In the genomic region with DNA sequence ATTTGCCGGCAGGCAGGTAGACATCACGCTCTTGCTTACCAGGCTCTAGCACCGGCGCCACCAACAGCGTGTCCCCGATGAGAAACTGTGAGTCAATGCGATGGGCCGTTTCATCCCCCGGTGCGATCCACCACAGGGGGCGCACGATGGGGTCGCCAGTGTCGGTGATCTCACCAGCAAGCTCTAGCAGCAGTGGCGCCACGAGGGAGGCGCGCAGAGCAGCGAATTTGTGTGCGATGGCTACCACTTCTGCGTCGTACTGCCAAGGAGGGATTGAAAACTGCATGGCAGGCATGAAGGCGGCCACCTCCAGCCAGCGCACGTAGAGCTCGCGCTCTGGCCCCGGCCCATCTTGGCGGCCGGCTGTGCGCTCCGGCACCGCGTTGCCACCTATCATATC, we compare ENCODE assay signal across 8 mouse cellular contexts. TPM values are rescaled to one million over a fixed set of nuclear protein-coding genes. Genes with fewer than 3 reads are reported as not detected.
DNase-seq lines count a peak whose midpoint lies in the region; ATAC-seq lines count a peak whose summit lies in the region.

No protein-coding gene starts in this region.

- H3K4me2 ChIP-seq in intestine, embryonic 14.5 days (ENCODE audit: low read length): peak overlapping the region; percentile 61
- peak overlapping the region; percentile 61 for H3K4me2 ChIP-seq in midbrain, embryonic 16.5 days (ENCODE audit: low read length)

- no peak overlapping the region for H3K27ac ChIP-seq in intestine, embryonic 14.5 days (ENCODE audit: low read depth)
- no peak overlapping the region for H3K27ac ChIP-seq in midbrain, embryonic 16.5 days (ENCODE audit: low read length)

- peak overlapping the region; percentile 31 for H3K4me3 ChIP-seq in intestine, embryonic 14.5 days (ENCODE audit: low read depth, low read length)
- H3K4me3 ChIP-seq in midbrain, embryonic 16.5 days (ENCODE audit: low read depth, low read length): peak overlapping the region; percentile 36

- peak; percentile 12 for DNase-seq in CD4-positive, CD25-positive, alpha-beta regulatory T cell, adult 2 months (ENCODE audit: low read depth, low spot score)
- DNase-seq in lung, postnatal 10 days: peak; percentile 45
- DNase-seq in lung, postnatal 14 days: no peak
- no peak for DNase-seq in intestine, embryonic 14.5 days (ENCODE audit: low spot score)
- no peak for DNase-seq in adrenal gland, postnatal 25 days

- 3% methylated on average over 34 of the region's 34 CpGs for WGBS in intestine, embryonic 14.5 days
- 6% methylated on average over 34 of the region's 34 CpGs for WGBS in midbrain, embryonic 16.5 days

- H3K4me1 ChIP-seq in intestine, embryonic 14.5 days (replicated peaks; ENCODE audit: control insufficient read depth, insufficient read depth, low read length): peaks cover 16% of the 10 kb centered on the region; the same call in 1 of the 2 replicates
- H3K4me1 ChIP-seq in midbrain, embryonic 16.5 days (ENCODE audit: control insufficient read depth, insufficient read depth, low read length): peaks cover 8% of the 10 kb centered on the region; the same call in 1 of the 2 replicates

- peaks cover 59% of the 10 kb centered on the region for H3K27me3 ChIP-seq in intestine, embryonic 14.5 days (replicated peaks; ENCODE audit: control insufficient read depth, insufficient read depth, low read length)
- peaks cover 49% of the 10 kb centered on the region for H3K27me3 ChIP-seq in midbrain, embryonic 16.5 days (ENCODE audit: control insufficient read depth, insufficient read depth, low read depth, low read length)

- H3K9ac ChIP-seq in intestine, embryonic 14.5 days (ENCODE audit: low read length): no peak overlapping the region
- peak overlapping the region; percentile 54 for H3K9ac ChIP-seq in midbrain, embryonic 16.5 days (ENCODE audit: low read depth, low read length)

- H3K36me3 ChIP-seq in intestine, embryonic 14.5 days (ENCODE audit: control insufficient read depth, insufficient read depth, low read length): no peaks in the 10 kb centered on the region
- no peaks in the 10 kb centered on the region; the same call in 1 of the 2 replicates for H3K36me3 ChIP-seq in midbrain, embryonic 16.5 days (ENCODE audit: control insufficient read depth, insufficient read depth, low read length)

- no peak for ATAC-seq in CD4-positive, CD25-positive, alpha-beta regulatory T cell, adult 4 months
- 0 out of 2 replicates have a peak, but pooled peaks have one; percentile 16 for ATAC-seq in intestine, embryonic 14.5 days (replicated peaks; ENCODE audit: low FRiP score, low TSS enrichment, low read depth)
- ATAC-seq in midbrain, embryonic 16.5 days: peak; percentile 29; the same call in 1 of the 2 replicates
- ATAC-seq in activated CD4-positive, CD25-positive, alpha-beta regulatory T cell, adult 4 months: no peak

- H3K9me3 ChIP-seq in intestine, embryonic 14.5 days (ENCODE audit: control insufficient read depth, low read length): no peaks in the 10 kb centered on the region
- H3K9me3 ChIP-seq in midbrain, embryonic 16.5 days (replicated peaks; ENCODE audit: control insufficient read depth, low read length, poor library complexity, severe bottlenecking): no peaks in the 10 kb centered on the region

RNA-seq across cellular contexts. Expression of a gene that starts 5.3 kb away (rescaled TPM):
- not detected for polyA plus RNA-seq in CD4-positive, CD25-positive, alpha-beta regulatory T cell, adult 4 months (2017; shearing (Covaris generic))
- 6.1 and 6.9 TPM in 2 replicates for polyA plus RNA-seq in intestine, embryonic 14.5 days (2014; fragmentation: Nextera tagmentation; extraction: Ambion mirVana)
- 7.4 and 11.6 TPM in 2 replicates for polyA plus RNA-seq in midbrain, embryonic 16.5 days (2015; fragmentation: Nextera tagmentation; extraction: Ambion mirVana)
- not detected for polyA plus RNA-seq in activated CD4-positive, CD25-positive, alpha-beta regulatory T cell, adult 4 months (2017; shearing (Covaris generic))
- total RNA-seq in adrenal gland, postnatal 25 days (2021): 15.4 and 17.4 TPM in 2 replicates

RNA-seq across cellular contexts. Expression of a gene that starts 19.6 kb away (rescaled TPM):
- not detected for polyA plus RNA-seq in CD4-positive, CD25-positive, alpha-beta regulatory T cell, adult 4 months (2017; shearing (Covaris generic))
- polyA plus RNA-seq in intestine, embryonic 14.5 days (2014; fragmentation: Nextera tagmentation; extraction: Ambion mirVana): 0.61 and 0.83 TPM in 2 replicates
- polyA plus RNA-seq in midbrain, embryonic 16.5 days (2015; fragmentation: Nextera tagmentation; extraction: Ambion mirVana): 15.1 and 18.5 TPM in 2 replicates
- polyA plus RNA-seq in activated CD4-positive, CD25-positive, alpha-beta regulatory T cell, adult 4 months (2017; shearing (Covaris generic)): not detected
- 0.82 TPM in 1 of 2 replicates, not detected in the other for total RNA-seq in adrenal gland, postnatal 25 days (2021)

RNA-seq across cellular contexts. Expression of a gene that starts 32.6 kb away (rescaled TPM):
- polyA plus RNA-seq in CD4-positive, CD25-positive, alpha-beta regulatory T cell, adult 4 months (2017; shearing (Covaris generic)): 10 to 100 TPM; 16.7 to 21.5 TPM
- 57.7 and 58.7 TPM in 2 replicates for polyA plus RNA-seq in intestine, embryonic 14.5 days (2014; fragmentation: Nextera tagmentation; extraction: Ambion mirVana)
- 70.6 and 80.8 TPM in 2 replicates for polyA plus RNA-seq in midbrain, embryonic 16.5 days (2015; fragmentation: Nextera tagmentation; extraction: Ambion mirVana)
- polyA plus RNA-seq in activated CD4-positive, CD25-positive, alpha-beta regulatory T cell, adult 4 months (2017; shearing (Covaris generic)): 10 to 100 TPM; 15.5 to 25.6 TPM
- total RNA-seq in adrenal gland, postnatal 25 days (2021): 27.3 and 38.0 TPM in 2 replicates

RNA-seq across cellular contexts. Expression of a gene that starts 32.9 kb away (rescaled TPM):
- polyA plus RNA-seq in CD4-positive, CD25-positive, alpha-beta regulatory T cell, adult 4 months (2017; shearing (Covaris generic)): 1 to 10 TPM; 1.6 to 1.7 TPM
- polyA plus RNA-seq in intestine, embryonic 14.5 days (2014; fragmentation: Nextera tagmentation; extraction: Ambion mirVana): 5.9 and 7.4 TPM in 2 replicates
- polyA plus RNA-seq in midbrain, embryonic 16.5 days (2015; fragmentation: Nextera tagmentation; extraction: Ambion mirVana): 2.5 and 3.0 TPM in 2 replicates
- 1 to 10 TPM; 2.2 to 2.5 TPM for polyA plus RNA-seq in activated CD4-positive, CD25-positive, alpha-beta regulatory T cell, adult 4 months (2017; shearing (Covaris generic))
- total RNA-seq in adrenal gland, postnatal 25 days (2021): 2.7 TPM in 2 replicates

Comparison
In these comparisons a context has a peak if more than half of its experiments do, and no peak if none do; other contexts are left out.
1. DNase-seq: peak in CD4-positive, CD25-positive, alpha-beta regulatory T cell, adult 2 months (single experiment) and lung, postnatal 10 days (single experiment); none in lung, postnatal 14 days (single experiment), intestine, embryonic 14.5 days (single experiment) and adrenal gland, postnatal 25 days (single experiment).
2. ATAC-seq: peak in intestine, embryonic 14.5 days (single experiment) and midbrain, embryonic 16.5 days (single experiment); none in CD4-positive, CD25-positive, alpha-beta regulatory T cell, adult 4 months (single experiment) and activated CD4-positive, CD25-positive, alpha-beta regulatory T cell, adult 4 months (single experiment).